Mouse (Mus musculus) lung, adult 2 months (tissue): ENCODE results near the gene Tmprss11c.

ENCODE experiments used
- CTCF ChIP-seq: fragments of 200-500 bp; IDR thresholded peaks from 2 replicates; pipeline ENCODE4 v1.5.1; 2011; ENCODE audit warnings: mild to moderate bottlenecking, low read length, control low read depth; ENCODE audit not compliant: insufficient read depth
- POLR2A ChIP-seq: fragments of 200-500 bp; IDR thresholded peaks from 2 replicates; pipeline ENCODE4 v1.6.1; 2011; ENCODE audit warnings: low read depth, mild to moderate bottlenecking, control low read depth, low read length, borderline replicate concordance; ENCODE audit errors: extremely low read depth

DNA sequence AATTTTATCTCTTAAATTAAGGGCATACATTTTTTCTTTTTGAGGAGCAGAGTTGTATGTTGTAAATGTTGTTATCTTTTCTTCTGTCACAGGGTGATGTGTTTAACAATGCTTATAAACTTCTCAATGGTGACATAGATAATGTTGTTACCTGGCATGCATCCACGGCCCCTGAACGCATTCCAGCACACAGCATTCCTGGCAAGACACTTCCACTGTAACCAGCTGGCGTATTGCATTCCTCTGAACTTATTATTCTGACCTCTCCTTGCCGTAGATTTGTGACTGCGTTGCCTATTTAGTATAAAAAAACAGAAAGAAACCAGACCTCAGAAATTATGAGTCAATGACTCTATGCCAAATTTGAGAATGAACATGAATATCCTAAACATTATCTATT, 17.0 kb upstream of the Tmprss11c start:
- TF ChIP-seq POLR2A (no peak), CTCF (no peak)
